In the genomic region with DNA sequence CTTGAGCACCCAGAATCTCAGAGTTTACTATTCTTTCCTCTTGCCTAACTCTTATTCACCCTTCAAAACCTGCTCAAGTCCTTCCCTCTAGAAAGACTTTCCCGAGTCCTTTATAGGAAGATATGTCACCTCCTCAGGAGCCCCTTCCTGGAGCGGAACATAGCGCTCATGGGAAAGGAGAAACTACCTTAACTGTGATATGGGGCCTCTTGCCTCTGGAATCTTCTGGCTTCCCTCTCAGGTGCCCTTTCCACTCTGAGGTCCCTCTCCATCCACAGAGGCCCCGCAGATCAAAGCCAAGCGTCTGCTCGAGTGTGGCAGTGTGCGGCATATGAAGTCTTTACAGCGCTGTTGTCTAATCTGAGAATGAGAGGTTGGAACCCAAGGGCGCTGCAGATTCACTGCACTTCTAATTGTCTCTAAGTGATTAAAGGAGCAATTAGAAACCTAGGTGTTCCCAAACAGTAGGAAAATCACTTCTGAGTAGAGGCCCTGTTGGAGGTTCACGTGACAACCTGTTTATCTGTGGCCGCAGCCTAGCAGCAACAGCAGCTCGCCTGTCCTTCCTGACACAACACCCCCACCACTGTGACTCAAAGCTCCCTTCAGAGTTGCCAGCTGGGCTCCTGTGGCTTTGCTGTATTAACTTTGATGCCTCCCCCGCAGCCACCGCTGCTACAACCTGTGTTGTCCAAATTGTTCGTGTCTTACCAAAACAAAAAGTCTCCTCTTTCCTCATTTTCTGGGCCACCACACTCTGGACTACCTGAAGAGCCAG, we compare ENCODE assay signal across 18 mouse cellular contexts. TPM values are rescaled to one million over a fixed set of nuclear protein-coding genes. Genes with fewer than 3 reads are reported as not detected.
DNase-seq lines count a peak whose midpoint lies in the region; ATAC-seq lines count a peak whose summit lies in the region.
"Had no signal": no experiment of that assay in that cellular context is flagged by ENCODE, and none has a peak within 500 bp of the region (broad histone marks: within the 10 kb centered on the region; RNA-seq: fewer than 3 reads in every experiment).

No protein-coding gene starts in this region.

- H3K9ac ChIP-seq in heart, embryonic 12.5 days: no peak overlapping the region
- H3K9ac ChIP-seq: limb, embryonic 12.5 days; midbrain, embryonic 13.5 days; neural tube, embryonic 12.5 days had no signal

- H3K27ac ChIP-seq in heart, embryonic 12.5 days (ENCODE audit: poor library complexity, severe bottlenecking): peak overlapping the region; percentile 27; the same call in 1 of the 2 replicates
- H3K27ac ChIP-seq: limb, embryonic 12.5 days; midbrain, embryonic 13.5 days; neural tube, embryonic 12.5 days had no signal

- H3K4me2 ChIP-seq in heart, embryonic 12.5 days: 0 out of 2 replicates have a peak overlapping the region, but pooled peaks have one; percentile 2
- H3K4me2 ChIP-seq: limb, embryonic 12.5 days; midbrain, embryonic 13.5 days; neural tube, embryonic 12.5 days had no signal

- WGBS in heart, embryonic 12.5 days: 56% methylated on average over 15 of the region's 15 CpGs

- no peaks in the 10 kb centered on the region for H3K9me3 ChIP-seq in heart, embryonic 12.5 days (replicated peaks)
- H3K9me3 ChIP-seq: G1E; limb, embryonic 12.5 days; midbrain, embryonic 13.5 days; neural tube, embryonic 12.5 days had no signal

- peaks cover 19% of the 10 kb centered on the region for H3K4me1 ChIP-seq in heart, embryonic 12.5 days (replicated peaks)

- peak; percentile 38 to 55 for DNase-seq in kidney, postnatal 4 days
- DNase-seq in kidney, adult 11 months: no peak
- DNase-seq in ZHBTc4 (ENCODE audit: low read depth, low spot score): peak; percentile 26
- peak; percentile 8 for DNase-seq in induced T-regulatory cell, adult 2 months (ENCODE audit: low read depth)
- DNase-seq in thymus, postnatal 0 days (ENCODE audit: low spot score): no peak
- no peak for DNase-seq in cerebellum, adult 18-20 months
- DNase-seq: kidney, postnatal 14 days had no signal

- no peak overlapping the region for H3K4me3 ChIP-seq in heart, embryonic 12.5 days
- H3K4me3 ChIP-seq: limb, embryonic 12.5 days; midbrain, embryonic 13.5 days; neural tube, embryonic 12.5 days had no signal

- peak; percentile 56; the same call in 1 of the 2 replicates for ATAC-seq in heart, embryonic 12.5 days (ENCODE audit: insufficient number of reproducible peaks, low FRiP score)
- no peak for ATAC-seq in megakaryocyte progenitor cell, adult 5-6 weeks (replicated peaks; ENCODE audit: poor library complexity)
- ATAC-seq: activated CD4-positive, CD25-positive, alpha-beta regulatory T cell, adult 4 months; hindbrain, embryonic 16.5 days; midbrain, embryonic 13.5 days had no signal

- H3K27me3 ChIP-seq in heart, embryonic 12.5 days (replicated peaks): no peaks in the 10 kb centered on the region
- H3K27me3 ChIP-seq: limb, embryonic 12.5 days; midbrain, embryonic 13.5 days; neural tube, embryonic 12.5 days had no signal

- no peaks in the 10 kb centered on the region for H3K36me3 ChIP-seq in heart, embryonic 12.5 days
- H3K36me3 ChIP-seq: G1E; limb, embryonic 12.5 days; midbrain, embryonic 13.5 days; neural tube, embryonic 12.5 days had no signal

RNA-seq across cellular contexts. Expression of gene Dapl1, which starts 49.7 kb away (rescaled TPM):
- 0.43 TPM in 1 of 2 replicates, not detected in the other for polyA plus RNA-seq in heart, embryonic 12.5 days (2016; fragmentation: Nextera tagmentation; extraction: Ambion mirVana)
- 4.2 and 4.9 TPM in 2 replicates for polyA plus RNA-seq in thymus, postnatal 0 days (2015; fragmentation: Nextera tagmentation; extraction: Ambion mirVana)
- total RNA-seq in megakaryocyte progenitor cell, adult 5-6 weeks (2015): not detected in 2 replicates
- not detected in 2 replicates for total RNA-seq in megakaryocyte progenitor cell, adult 5-6 weeks (2017)
- total RNA-seq: G1E; layer of hippocampus, postnatal 36 days had no signal
- polyA plus RNA-seq: C2C12; G1E; liver, embryonic 16.5 days; neural tube, embryonic 12.5 days had no signal

Comparison
In these comparisons a context has a peak if more than half of its experiments do, and no peak if none do; other contexts are left out.
1. DNase-seq: peak in kidney, postnatal 4 days (2 of 2), ZHBTc4 (single experiment) and induced T-regulatory cell, adult 2 months (single experiment); none in kidney, adult 11 months (single experiment), thymus, postnatal 0 days (single experiment) and cerebellum, adult 18-20 months (0 of 2).